Mouse (Mus musculus) testis, postnatal 14 days (tissue): ENCODE results near the gene Tceanc2.

ENCODE experiments used
- DNase-seq: peaks from one replicate; pipeline ENCODE4 v3.0.0; 2021; ENCODE audit warnings: low spot score

Gene Tceanc2

GRCm38 (mm10) chr4:107178830-107179490, at the start of gene Tceanc2:
TSS of gene Tceanc2 (minus strand) at chr4:107179116.
- peak; percentile 61 for DNase-seq

DNA sequence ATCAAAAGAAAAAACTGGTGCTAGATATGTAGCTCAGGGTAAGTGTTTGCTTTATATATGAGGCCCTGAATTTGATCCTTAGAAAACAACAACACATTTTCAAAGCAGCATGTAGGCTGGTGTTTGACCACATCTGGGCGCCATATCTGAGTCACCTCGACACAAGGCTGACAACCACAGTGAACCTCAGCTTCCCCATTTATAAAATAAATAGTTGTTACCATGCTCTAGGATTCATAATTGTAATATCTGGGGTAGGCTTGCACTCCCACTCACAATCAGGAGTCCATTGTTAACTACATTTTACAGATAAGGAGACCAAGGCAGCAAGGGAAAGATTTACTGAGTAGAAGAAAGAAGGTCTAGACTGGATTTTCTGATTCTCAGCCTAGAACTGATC, 47.4 kb upstream of the Tceanc2 start:
- no peak for DNase-seq

GRCm38 (mm10) chr4:107223225-107224204, 44.6 kb upstream of the Tceanc2 start:
- DNase-seq, result no peak

GRCm38 (mm10) chr4:107221524-107221923, 42.6 kb upstream of the Tceanc2 start:
- no peak for DNase-seq

- no peak for DNase-seq
Measured at GRCm38 (mm10) chr4:107217574-107217973, 38.7 kb upstream of the Tceanc2 start.

- DNase-seq, result no peak
Measured at GRCm38 (mm10) chr4:107213279-107214011, 34.5 kb upstream of the Tceanc2 start.

- no peak for DNase-seq
Measured at GRCm38 (mm10) chr4:107211936-107212335, 33.0 kb upstream of the Tceanc2 start.

GRCm38 (mm10) chr4:107211465-107211864, 32.5 kb upstream of the Tceanc2 start:
- no peak for DNase-seq

DNA sequence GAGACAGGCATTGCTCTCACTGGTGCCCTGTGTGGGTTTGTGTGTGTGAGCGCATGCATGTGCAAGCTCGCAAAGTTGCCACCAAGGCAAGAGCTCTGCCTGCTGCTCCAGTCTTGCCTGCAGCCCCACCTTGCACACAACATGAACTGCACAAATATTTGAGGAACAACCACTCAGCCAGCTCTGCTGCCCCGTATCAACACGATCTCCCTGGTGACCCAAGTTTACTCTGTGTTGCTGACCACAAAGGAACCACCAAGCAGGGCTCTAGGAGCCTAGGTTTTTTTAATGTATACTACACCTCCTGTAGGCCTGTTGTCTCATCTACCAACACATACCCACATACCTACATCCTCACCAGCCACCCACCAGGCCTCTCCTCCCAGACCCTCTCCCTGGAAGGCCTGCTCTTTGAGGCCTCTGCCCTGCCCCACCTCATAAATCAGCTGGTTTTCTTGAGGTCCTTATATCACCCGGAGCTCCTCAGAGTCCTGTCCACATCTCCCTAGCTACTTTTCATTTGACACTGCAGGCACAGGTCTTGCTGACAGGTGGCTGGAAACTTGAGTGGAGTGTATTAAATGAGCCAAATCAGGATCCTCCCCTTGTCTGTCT, 31.7 kb upstream of the Tceanc2 start:
- DNase-seq, result no peak

DNA sequence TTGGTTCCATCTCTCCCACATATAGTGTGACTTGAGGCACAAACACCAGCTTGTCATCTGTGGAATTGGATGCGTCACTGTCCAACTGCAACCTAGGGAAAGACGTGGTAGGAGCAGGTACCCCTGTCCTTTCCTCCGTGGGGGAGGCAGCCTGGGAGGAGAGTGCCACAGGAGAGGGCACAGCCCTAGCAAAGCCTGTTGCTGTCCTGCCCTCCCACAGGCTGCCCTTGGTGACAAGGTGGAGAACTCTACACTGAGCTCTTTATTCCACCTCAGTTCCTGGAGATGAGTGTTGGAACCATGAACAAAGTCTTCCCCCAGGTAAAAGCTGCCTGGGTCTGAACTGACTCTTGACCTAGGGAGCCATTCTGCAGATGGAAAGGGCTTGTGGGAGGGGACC, 30.0 kb upstream of the Tceanc2 start, which contains the start of gene Ldlrad1:
Ldlrad1 (plus strand) TSS at position 301 of the 400 bp plus-strand sequence.
- DNase-seq, result no peak

DNA sequence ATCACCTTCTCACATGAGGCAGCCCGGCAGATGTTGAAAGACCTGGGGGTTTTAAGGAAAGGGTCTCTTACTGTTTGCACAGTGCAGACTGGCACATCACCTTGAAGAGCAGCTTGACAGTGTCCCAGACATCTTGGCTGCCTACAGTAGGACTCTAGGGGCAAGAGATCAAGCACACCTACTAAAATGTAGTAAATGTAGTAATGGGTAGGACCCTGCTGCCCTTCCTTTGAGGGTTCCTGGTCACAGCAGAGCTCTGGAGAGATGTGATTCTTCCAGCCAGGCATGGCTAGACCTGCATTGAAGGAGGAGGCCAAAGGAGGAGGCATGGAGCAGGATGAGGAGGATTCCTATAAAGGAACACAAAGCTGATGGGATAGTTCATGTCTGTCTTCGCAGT, 28.1 kb upstream of the Tceanc2 start:
- no peak for DNase-seq

DNA sequence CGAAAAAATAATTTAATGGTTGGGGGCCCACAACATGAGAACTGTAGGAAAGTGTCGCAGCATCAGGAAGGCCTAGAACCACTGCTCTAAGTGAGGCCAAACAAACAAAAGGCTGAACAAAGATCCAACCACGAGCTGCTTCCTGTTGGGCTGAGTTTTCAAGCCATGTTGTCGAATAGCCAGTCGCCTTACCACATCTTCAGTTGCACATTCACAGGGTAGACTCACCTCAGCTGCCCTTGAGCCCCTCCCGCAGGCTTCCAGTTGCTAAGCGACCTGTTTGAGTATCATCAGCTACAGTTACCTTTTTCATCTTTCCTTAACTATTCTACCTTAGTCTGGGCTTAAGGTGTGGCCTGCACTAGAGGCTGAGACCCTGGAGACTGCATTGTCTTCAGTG, 24.1 kb upstream of the Tceanc2 start:
- DNase-seq, result no peak

DNA sequence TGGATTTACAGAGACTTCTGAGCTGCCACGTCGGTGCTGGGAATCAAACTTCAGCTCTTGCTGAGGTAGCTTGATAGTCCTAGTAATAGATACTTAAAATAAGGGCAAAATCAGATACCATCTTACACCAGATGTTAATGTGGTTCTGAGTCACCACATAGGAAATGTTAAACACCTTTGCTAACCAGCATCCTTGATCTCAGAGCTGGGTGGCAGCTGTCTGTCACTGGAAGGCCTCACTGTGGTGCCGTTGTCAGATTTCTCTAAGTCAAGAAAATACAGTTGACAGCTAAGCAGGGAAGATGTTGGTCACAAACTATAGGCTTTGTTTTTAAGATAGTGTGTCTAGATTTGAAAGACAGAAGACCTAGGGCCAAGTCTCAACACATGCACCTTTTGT, 22.9 kb upstream of the Tceanc2 start:
- DNase-seq, result no peak

DNA sequence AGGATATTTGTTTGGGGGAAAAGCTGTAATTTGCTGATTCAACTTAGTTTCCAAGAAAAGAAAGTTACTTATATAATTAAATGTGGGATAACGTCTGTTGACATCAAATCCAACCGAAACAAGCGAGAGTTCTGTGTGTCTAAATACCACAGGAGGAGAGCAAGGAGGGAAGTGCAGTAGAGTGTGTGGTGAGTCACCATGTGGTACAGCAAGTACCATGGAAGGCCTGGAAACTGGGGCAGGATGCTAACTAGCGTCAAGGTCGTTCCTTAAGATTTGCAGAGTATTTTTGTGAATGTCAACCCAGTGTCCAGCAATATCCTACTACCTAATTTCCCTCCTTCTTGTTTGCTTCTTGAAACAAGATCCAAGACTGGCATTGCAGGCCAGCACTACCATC, 19.2 kb upstream of the Tceanc2 start:
- DNase-seq, result no peak

DNA sequence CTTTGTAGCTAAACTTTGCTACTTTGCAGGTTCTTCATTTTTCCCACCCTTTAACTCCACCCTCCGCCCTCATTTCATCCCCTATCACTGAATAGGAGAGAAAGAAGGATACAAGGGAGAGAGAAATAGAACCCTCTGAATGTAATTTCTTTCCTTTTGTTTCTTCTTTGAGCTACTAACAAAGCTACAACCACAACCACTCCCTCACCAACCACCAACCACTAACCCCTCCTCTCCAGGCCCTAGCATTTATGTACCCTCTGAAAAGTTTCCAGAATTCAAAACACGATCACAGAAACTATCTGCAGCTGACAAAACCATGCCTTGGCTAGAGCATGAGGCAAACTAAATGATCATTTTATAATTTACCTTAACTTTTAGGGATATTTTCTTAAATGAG, 17.5 kb upstream of the Tceanc2 start:
- DNase-seq, result no peak

- no peak for DNase-seq
Measured at GRCm38 (mm10) chr4:107193841-107194240, 14.9 kb upstream of the Tceanc2 start.

DNA sequence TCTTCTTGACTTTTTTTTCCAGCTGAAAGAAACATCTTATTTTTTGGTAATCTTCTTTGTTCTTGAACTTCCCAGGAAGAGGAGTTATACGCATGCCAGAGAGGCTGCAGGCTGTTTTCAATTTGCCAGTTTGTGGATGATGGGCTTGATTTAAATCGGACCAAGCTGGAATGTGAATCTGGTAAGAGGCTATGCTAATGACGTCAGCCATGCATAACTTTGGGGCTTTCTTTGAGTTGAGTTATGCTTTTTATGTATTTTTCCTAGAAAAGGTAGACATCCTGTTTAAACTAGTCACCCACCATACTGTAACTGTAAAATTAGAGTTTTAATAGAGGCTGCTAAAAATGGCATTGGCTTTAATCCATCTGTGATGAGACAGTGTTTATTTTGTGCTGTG, 6.8 kb upstream of the Tceanc2 start:
- DNase-seq, result no peak

DNA sequence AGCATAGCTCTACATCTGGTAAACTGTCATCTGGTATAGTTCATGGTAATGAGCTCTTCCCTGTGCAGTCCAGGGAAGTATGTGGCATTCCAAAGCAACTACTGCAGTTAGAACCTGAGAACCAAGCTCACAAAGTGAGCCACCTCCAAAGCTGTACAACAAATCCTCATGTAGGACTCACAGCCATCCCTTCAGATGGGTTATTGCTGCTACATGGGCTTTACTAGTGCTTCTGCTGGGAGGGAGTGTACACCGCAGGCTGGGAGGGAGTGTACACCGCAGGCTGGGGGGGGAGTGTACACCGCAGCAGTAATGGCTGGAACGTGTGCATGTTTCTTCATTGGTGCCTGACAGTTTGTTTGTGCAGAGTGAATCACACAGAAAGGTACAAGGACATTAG, 4.3 kb upstream of the Tceanc2 start:
- DNase-seq, result no peak

DNA sequence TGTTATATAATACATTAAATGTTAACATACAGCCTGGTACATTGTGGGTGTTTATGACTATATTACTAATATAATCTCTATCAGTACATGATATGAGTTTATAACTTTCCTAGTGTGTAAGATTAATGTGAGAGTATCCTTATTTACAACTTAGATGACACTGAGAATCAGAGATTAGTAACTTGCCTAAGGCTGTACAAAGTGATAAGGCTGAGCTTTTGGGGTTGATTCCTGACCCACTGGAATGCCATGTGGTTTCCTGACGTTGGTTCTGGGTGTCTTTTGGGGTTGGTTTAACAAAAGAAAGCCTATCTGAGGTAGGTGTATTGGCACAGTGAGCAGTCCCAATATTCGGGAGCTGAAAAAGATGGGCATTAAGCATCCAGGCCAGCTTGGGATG, 3.9 kb upstream of the Tceanc2 start:
- DNase-seq, result no peak

- no peak for DNase-seq
Measured at GRCm38 (mm10) chr4:107181866-107182265, 3.0 kb upstream of the Tceanc2 start.

GRCm38 (mm10) chr4:107180746-107181145, 1.8 kb upstream of the Tceanc2 start:
- no peak for DNase-seq

DNA sequence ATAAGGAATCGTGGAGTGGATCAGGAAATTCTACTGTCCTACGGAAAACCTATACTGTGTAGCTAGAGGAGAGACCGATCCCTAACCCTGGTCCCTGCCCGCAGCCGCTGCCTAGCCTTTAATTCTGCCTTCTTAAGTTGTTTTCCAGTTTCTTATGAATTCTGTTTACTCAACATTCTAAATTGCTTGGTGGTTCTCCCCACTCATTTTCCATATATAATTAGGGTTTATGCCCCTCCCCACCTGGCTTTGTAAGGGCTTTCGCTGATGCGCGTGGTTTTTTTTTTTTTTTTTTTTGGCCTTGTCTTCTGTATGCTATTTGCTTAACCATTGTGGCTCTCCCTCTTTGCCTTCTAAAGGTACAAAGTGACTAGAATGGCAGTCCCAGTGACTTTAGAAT, 645 bp upstream of the Tceanc2 start:
- no peak for DNase-seq
